Mouse (Mus musculus): ENCODE results near the gene Fgfr2. TPM values are rescaled to one million over a fixed set of nuclear protein-coding genes. Genes with fewer than 3 reads are reported as not detected.
A peak's percentile ranks its signal among the peaks of the same experiment; 100 is the strongest.

Gene Fgfr2
- total RNA-seq, 1 experiment, result 37.5 TPM

DNA sequence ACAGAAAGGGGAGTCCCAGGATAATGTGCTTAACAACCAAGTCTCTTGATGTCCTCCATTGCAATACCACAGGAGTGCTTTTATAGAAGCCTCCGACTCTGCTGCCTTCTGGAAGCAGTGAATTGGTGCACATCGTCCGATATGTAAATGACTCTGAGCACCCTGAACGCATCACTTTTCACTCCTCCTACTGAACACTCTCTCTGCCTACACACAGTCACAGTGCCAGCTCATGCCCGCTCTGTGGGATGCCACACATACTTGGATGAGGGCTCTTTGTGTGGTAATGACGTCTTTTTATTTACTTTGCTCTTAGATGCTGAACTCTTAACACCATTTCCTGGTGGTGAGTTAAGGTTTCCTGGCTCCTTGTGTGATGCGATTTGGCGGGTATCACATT lies 1936.1 kb downstream of the Fgfr2 start:
- Histone ChIP-seq H3K36me3 (ENCODE audit: control insufficient read depth, insufficient read depth, low read length, poor library complexity, severe bottlenecking) (no peaks in the 10 kb centered on the region), H3K9ac (ENCODE audit: insufficient read depth, low read depth, low read length, poor library complexity, severe bottlenecking) (no peak overlapping the region), H3K4me3 (ENCODE audit: insufficient read depth in 1 of 2, low read depth in 1 of 2, low read length in 2 of 2, poor library complexity in 1 of 2, severe bottlenecking in 1 of 2) (no peak overlapping the region), H3K4me1 (ENCODE audit: control insufficient read depth in 2 of 2, insufficient read depth in 2 of 2, low read length in 2 of 2, poor library complexity in 1 of 2) (no peaks in the 10 kb centered on the region), H3K9me3 (ENCODE audit: control insufficient read depth, insufficient read depth, low read depth, low read length) (no peaks in the 10 kb centered on the region), H3K27ac (ENCODE audit: insufficient read depth, low read depth, low read length, poor library complexity, severe bottlenecking) (no peak overlapping the region)
- in situ Hi-C loops (cut with MboI; ENCODE audit: low sequenced_read_pairs in 2 of 2, unreplicated experiment in 2 of 2), result no loop called here
- DNase-seq (ENCODE audit: low read depth, low spot score), result no peak
- TF ChIP-seq HCFC1 (IDR thresholded peaks at IDR 0.05; ENCODE audit: borderline replicate concordance, insufficient read depth, low read length) (no peak), ZC3H11A (IDR thresholded peaks at IDR 0.05; ENCODE audit: borderline replicate concordance, low read depth, low read length) (no peak), ZNF384 (IDR thresholded peaks at IDR 0.05; ENCODE audit: low read depth, low read length) (no peak), MAFK (IDR thresholded peaks at IDR 0.05; ENCODE audit: insufficient read depth, low read depth, low read length) (no peak), CHD2 (IDR thresholded peaks at IDR 0.05; ENCODE audit: low read depth, low read length) (no peak)

DNA sequence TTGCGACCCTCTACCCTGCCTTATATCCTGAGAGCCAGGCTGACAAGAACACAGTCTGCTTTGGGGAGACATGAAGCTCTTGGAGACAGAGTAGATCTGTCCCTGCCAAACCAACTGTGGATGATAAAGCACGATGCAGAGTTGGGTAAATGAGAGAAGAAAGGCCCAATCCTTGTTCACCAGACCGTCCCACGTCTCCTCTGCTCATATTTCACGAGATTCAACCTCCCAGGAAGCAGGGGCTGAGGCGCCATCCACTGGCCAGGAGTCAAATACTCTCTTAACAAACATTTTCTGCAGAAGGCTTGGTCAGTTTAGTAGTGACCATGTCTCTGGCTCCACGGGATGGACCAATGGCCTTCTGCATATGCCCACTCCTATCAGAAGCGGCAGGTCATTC lies 1938.8 kb downstream of the Fgfr2 start:
- no peak for DNase-seq (ENCODE audit: low read depth, low spot score)
- Histone ChIP-seq H3K36me3 (ENCODE audit: control insufficient read depth, insufficient read depth, low read length, poor library complexity, severe bottlenecking) (no peaks in the 10 kb centered on the region), H3K27ac (ENCODE audit: insufficient read depth, low read depth, low read length, poor library complexity, severe bottlenecking) (no peak overlapping the region), H3K9ac (ENCODE audit: insufficient read depth, low read depth, low read length, poor library complexity, severe bottlenecking) (no peak overlapping the region), H3K4me3 (ENCODE audit: insufficient read depth in 1 of 2, low read depth in 1 of 2, low read length in 2 of 2, poor library complexity in 1 of 2, severe bottlenecking in 1 of 2) (no peak overlapping the region), H3K9me3 (ENCODE audit: control insufficient read depth, insufficient read depth, low read depth, low read length) (no peaks in the 10 kb centered on the region), H3K4me1 (ENCODE audit: control insufficient read depth in 2 of 2, insufficient read depth in 2 of 2, low read length in 2 of 2, poor library complexity in 1 of 2) (no peaks in the 10 kb centered on the region)
- no peak for TF ChIP-seq MAFK (IDR thresholded peaks at IDR 0.05; ENCODE audit: insufficient read depth, low read depth, low read length)
- TF ChIP-seq CHD2 (IDR thresholded peaks at IDR 0.05; ENCODE audit: low read depth, low read length), result no peak
- no peak for TF ChIP-seq ZC3H11A (IDR thresholded peaks at IDR 0.05; ENCODE audit: borderline replicate concordance, low read depth, low read length)
- TF ChIP-seq HCFC1 (IDR thresholded peaks at IDR 0.05; ENCODE audit: borderline replicate concordance, insufficient read depth, low read length), result no peak
- no peak for TF ChIP-seq ZNF384 (IDR thresholded peaks at IDR 0.05; ENCODE audit: low read depth, low read length)
- in situ Hi-C loops (cut with MboI; ENCODE audit: low sequenced_read_pairs in 2 of 2, unreplicated experiment in 2 of 2), result no loop called here

DNA sequence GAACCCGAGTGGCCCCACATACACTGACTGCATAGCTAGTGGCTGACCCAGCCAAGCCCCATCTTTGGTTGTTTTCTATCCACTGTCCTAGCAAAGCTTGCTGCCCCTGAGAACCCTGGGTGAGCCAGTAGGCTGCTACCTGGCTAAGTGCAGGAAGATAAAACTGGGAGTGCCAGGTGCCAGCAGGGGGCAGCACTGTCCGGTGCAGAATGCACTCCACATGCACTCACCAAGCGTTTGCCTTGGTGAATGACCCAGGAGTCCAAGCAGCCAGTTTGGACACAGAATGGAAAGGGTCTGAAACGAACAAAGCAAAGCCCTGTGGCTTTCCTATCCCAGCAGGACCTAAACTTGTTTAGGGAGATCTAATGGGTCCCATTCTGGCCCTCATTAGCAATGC lies 1940.5 kb downstream of the Fgfr2 start:
- TF ChIP-seq ZNF384 (IDR thresholded peaks at IDR 0.05; ENCODE audit: low read depth, low read length) (no peak), ZC3H11A (IDR thresholded peaks at IDR 0.05; ENCODE audit: borderline replicate concordance, low read depth, low read length) (peak; percentile 29; the same call in 1 of the 2 replicates), CHD2 (IDR thresholded peaks at IDR 0.05; ENCODE audit: low read depth, low read length) (no peak)
- Histone ChIP-seq H3K9ac (ENCODE audit: insufficient read depth, low read depth, low read length, poor library complexity, severe bottlenecking) (no peak overlapping the region), H3K36me3 (ENCODE audit: control insufficient read depth, insufficient read depth, low read length, poor library complexity, severe bottlenecking) (no peaks in the 10 kb centered on the region), H3K4me3 (ENCODE audit: insufficient read depth in 1 of 2, low read depth in 1 of 2, low read length in 2 of 2, poor library complexity in 1 of 2, severe bottlenecking in 1 of 2) (no peak overlapping the region), H3K4me1 (ENCODE audit: control insufficient read depth in 2 of 2, insufficient read depth in 2 of 2, low read length in 2 of 2, poor library complexity in 1 of 2) (no peaks in the 10 kb centered on the region), H3K27ac (ENCODE audit: insufficient read depth, low read depth, low read length, poor library complexity, severe bottlenecking) (no peak overlapping the region), H3K9me3 (ENCODE audit: control insufficient read depth, insufficient read depth, low read depth, low read length) (no peaks in the 10 kb centered on the region)
- in situ Hi-C loops (cut with MboI; ENCODE audit: low sequenced_read_pairs in 2 of 2, unreplicated experiment in 2 of 2), result no loop called here
- peak; percentile 49 for DNase-seq (ENCODE audit: low read depth, low spot score)

DNA sequence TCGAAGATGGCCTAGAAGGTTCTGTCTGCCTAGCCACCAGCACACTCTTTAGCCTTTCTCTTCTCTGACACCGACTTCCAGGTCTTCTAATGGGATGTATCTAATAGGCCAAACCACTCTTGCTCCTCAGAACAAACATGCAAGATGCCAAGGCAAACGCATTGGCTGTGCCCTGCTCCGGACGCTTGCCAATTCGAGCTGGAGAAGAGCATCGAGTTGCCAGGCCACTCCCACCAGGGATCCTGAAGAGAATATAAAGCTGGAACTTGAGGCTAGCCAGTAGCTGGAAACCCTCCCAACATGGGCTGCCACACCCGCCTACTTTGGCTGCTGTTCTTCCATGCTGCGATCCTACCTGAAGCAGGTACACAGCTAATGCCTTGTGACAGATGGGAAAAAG lies 1949.0 kb downstream of the Fgfr2 start, which contains the start of gene 5430419D17Rik:
Gene 5430419D17Rik, plus strand, starts transcription at position 282 of the 400 bp plus-strand sequence.
- in situ Hi-C loops (cut with MboI; ENCODE audit: low sequenced_read_pairs in 2 of 2, unreplicated experiment in 2 of 2), result no loop called here
- no peak for DNase-seq (ENCODE audit: low read depth, low spot score)
- Histone ChIP-seq H3K36me3 (ENCODE audit: control insufficient read depth, insufficient read depth, low read length, poor library complexity, severe bottlenecking) (no peaks in the 10 kb centered on the region), H3K9ac (ENCODE audit: insufficient read depth, low read depth, low read length, poor library complexity, severe bottlenecking) (no peak within 1 kb of the TSS), H3K27ac (ENCODE audit: insufficient read depth, low read depth, low read length, poor library complexity, severe bottlenecking) (no peak within 1 kb of the TSS), H3K4me3 (ENCODE audit: insufficient read depth in 1 of 2, low read depth in 1 of 2, low read length in 2 of 2, poor library complexity in 1 of 2, severe bottlenecking in 1 of 2) (no peak within 1 kb of the TSS), H3K4me1 (ENCODE audit: control insufficient read depth in 2 of 2, insufficient read depth in 2 of 2, low read length in 2 of 2, poor library complexity in 1 of 2) (no peaks in the 10 kb centered on the region), H3K9me3 (ENCODE audit: control insufficient read depth, insufficient read depth, low read depth, low read length) (no peaks in the 10 kb centered on the region)
- TF ChIP-seq ZNF384 (IDR thresholded peaks at IDR 0.05; ENCODE audit: low read depth, low read length), result no peak
- no peak for TF ChIP-seq HCFC1 (IDR thresholded peaks at IDR 0.05; ENCODE audit: borderline replicate concordance, insufficient read depth, low read length)
- no peak for TF ChIP-seq ZC3H11A (IDR thresholded peaks at IDR 0.05; ENCODE audit: borderline replicate concordance, low read depth, low read length)
- no peak for TF ChIP-seq CHD2 (IDR thresholded peaks at IDR 0.05; ENCODE audit: low read depth, low read length)
- no peak for TF ChIP-seq MAFK (IDR thresholded peaks at IDR 0.05; ENCODE audit: insufficient read depth, low read depth, low read length)

DNA sequence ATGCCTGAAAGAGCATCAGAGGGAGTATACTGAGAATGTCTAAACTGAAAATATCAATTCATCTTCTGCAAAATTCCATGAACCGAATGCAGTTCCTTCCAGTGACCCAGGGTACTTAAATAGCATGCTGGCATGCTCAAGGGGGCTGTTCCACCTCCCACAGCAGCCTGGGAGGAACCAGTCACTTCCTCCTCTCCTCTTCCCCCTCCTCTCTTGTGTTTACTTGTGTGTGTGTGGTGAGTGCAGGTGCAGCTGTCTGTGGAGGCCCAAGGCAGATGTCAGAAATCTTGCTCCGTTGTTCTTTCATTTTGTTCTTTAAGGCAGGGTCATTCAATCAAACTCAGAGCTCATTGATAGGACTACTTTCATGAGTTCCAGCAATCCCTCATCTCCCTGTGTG lies 1954.1 kb downstream of the Fgfr2 start:
- no peak overlapping the region for H3K27ac ChIP-seq (ENCODE audit: insufficient read depth, low read depth, low read length, poor library complexity, severe bottlenecking)
- no peak for DNase-seq (ENCODE audit: low read depth, low spot score)
- H3K4me1 ChIP-seq (ENCODE audit: control insufficient read depth in 2 of 2, insufficient read depth in 2 of 2, low read length in 2 of 2, poor library complexity in 1 of 2), result no peaks in the 10 kb centered on the region
- no peak overlapping the region for H3K9ac ChIP-seq (ENCODE audit: insufficient read depth, low read depth, low read length, poor library complexity, severe bottlenecking)
- TF ChIP-seq ZC3H11A (IDR thresholded peaks at IDR 0.05; ENCODE audit: borderline replicate concordance, low read depth, low read length) (no peak), CHD2 (IDR thresholded peaks at IDR 0.05; ENCODE audit: low read depth, low read length) (no peak), HCFC1 (IDR thresholded peaks at IDR 0.05; ENCODE audit: borderline replicate concordance, insufficient read depth, low read length) (no peak), MAFK (IDR thresholded peaks at IDR 0.05; ENCODE audit: insufficient read depth, low read depth, low read length) (no peak), ZNF384 (IDR thresholded peaks at IDR 0.05; ENCODE audit: low read depth, low read length) (no peak)
- in situ Hi-C loops (cut with MboI; ENCODE audit: low sequenced_read_pairs in 2 of 2, unreplicated experiment in 2 of 2), result no loop called here
- H3K9me3 ChIP-seq (ENCODE audit: control insufficient read depth, insufficient read depth, low read depth, low read length), result no peaks in the 10 kb centered on the region
- no peaks in the 10 kb centered on the region for H3K36me3 ChIP-seq (ENCODE audit: control insufficient read depth, insufficient read depth, low read length, poor library complexity, severe bottlenecking)
- no peak overlapping the region for H3K4me3 ChIP-seq (ENCODE audit: insufficient read depth in 1 of 2, low read depth in 1 of 2, low read length in 2 of 2, poor library complexity in 1 of 2, severe bottlenecking in 1 of 2)
